Mouse (Mus musculus): ENCODE measurements around the gene Gm45808. TPM values are rescaled to one million over a fixed set of nuclear protein-coding genes. Genes with fewer than 3 reads are reported as not detected.
"Not testable (repeated sequence)": the region's sequence is repeated elsewhere in the genome, so short reads cannot be mapped to it uniquely, and the experiment has no call there.

The Gm45808 gene
- not detected in 2 replicates for polyA plus RNA-seq (2016; fragmentation: Nextera tagmentation; extraction: Ambion mirVana)

GRCm38 (mm10) chr7:45486761-45487415, at the start of gene Gm45808:
Gene Gm45808, minus strand, starts transcription at chr7:45486811.
- Histone ChIP-seq H3K36me3 (peaks cover under 1% of the 10 kb centered on the region; the same call in 1 of the 2 replicates), H3K4me3 (no peak within 1 kb of the TSS), H3K4me2 (replicated peaks) (no peak within 1 kb of the TSS), H3K4me1 (peaks cover 10% of the 10 kb centered on the region), H3K9ac (no peak within 1 kb of the TSS), H3K27me3 (no peaks in the 10 kb centered on the region), H3K9me3 (no peaks in the 10 kb centered on the region), H3K27ac (0 out of 2 replicates have a peak within 1 kb of the TSS, but pooled peaks have one; percentile 30)
- 77% methylated on average over 12 of the region's 12 CpGs for WGBS
- ATAC-seq (ENCODE audit: insufficient number of reproducible peaks, insufficient read depth, low FRiP score, low TSS enrichment): no peak

- 68% methylated on average over 1 of the region's 1 CpGs for WGBS
- Histone ChIP-seq H3K9me3 (no peaks in the 10 kb centered on the region), H3K4me1 (peaks cover 6% of the 10 kb centered on the region; the same call in 1 of the 2 replicates), H3K27me3 (peaks cover 3% of the 10 kb centered on the region; the same call in 1 of the 2 replicates), H3K4me3 (no peak overlapping the region), H3K27ac (no peak overlapping the region), H3K4me2 (replicated peaks) (no peak overlapping the region), H3K9ac (no peak overlapping the region), H3K36me3 (no peaks in the 10 kb centered on the region)
- no peak for ATAC-seq (ENCODE audit: insufficient number of reproducible peaks, insufficient read depth, low FRiP score, low TSS enrichment)
Observed at GRCm38 (mm10) chr7:45535676-45536075, 49.1 kb upstream of the Gm45808 start.

- ATAC-seq (ENCODE audit: insufficient number of reproducible peaks, insufficient read depth, low FRiP score, low TSS enrichment): no peak
- no peak overlapping the region for H3K27ac ChIP-seq
- H3K9ac ChIP-seq: no peak overlapping the region
Observed at GRCm38 (mm10) chr7:45530643-45531042, 44.0 kb upstream of the Gm45808 start.

GRCm38 (mm10) chr7:45529461-45529860, 42.9 kb upstream of the Gm45808 start:
- H3K27ac ChIP-seq: no peak overlapping the region
- H3K4me1 ChIP-seq: peaks cover 23% of the 10 kb centered on the region
- no peaks in the 10 kb centered on the region for H3K9me3 ChIP-seq
- no peaks in the 10 kb centered on the region for H3K27me3 ChIP-seq
- ATAC-seq (ENCODE audit: insufficient number of reproducible peaks, insufficient read depth, low FRiP score, low TSS enrichment): no peak
- 22% methylated on average over 6 of the region's 6 CpGs for WGBS
- H3K4me2 ChIP-seq (replicated peaks): peak overlapping the region; percentile 18; the same call in 1 of the 2 replicates
- H3K36me3 ChIP-seq: 0 out of 2 replicates have a peak, but pooled peaks cover 6% of the 10 kb centered on the region
- no peak overlapping the region for H3K4me3 ChIP-seq
- H3K9ac ChIP-seq: no peak overlapping the region

More at GRCm38 (mm10) chr7:45530643-45531042, 44.0 kb upstream of the Gm45808 start:
- Histone ChIP-seq H3K4me1 (peaks cover 13% of the 10 kb centered on the region; the same call in 1 of the 2 replicates), H3K4me2 (replicated peaks) (no peak overlapping the region), H3K9me3 (no peaks in the 10 kb centered on the region), H3K4me3 (no peak overlapping the region), H3K27me3 (no peaks in the 10 kb centered on the region), H3K36me3 (no peaks in the 10 kb centered on the region)
- 70% methylated on average over 2 of the region's 2 CpGs for WGBS

GRCm38 (mm10) chr7:45527169-45527568, 40.6 kb upstream of the Gm45808 start:
- H3K27me3 ChIP-seq; H3K9ac ChIP-seq; H3K4me3 ChIP-seq; H3K36me3 ChIP-seq; H3K9me3 ChIP-seq; H3K4me2 ChIP-seq (replicated peaks); ATAC-seq (ENCODE audit: insufficient number of reproducible peaks, insufficient read depth, low FRiP score, low TSS enrichment); H3K27ac ChIP-seq: not testable (repeated sequence)
- H3K4me1 ChIP-seq: peaks cover 34% of the 10 kb centered on the region
- 92% methylated on average over 6 of the region's 6 CpGs for WGBS

GRCm38 (mm10) chr7:45526474-45527120, 40.0 kb upstream of the Gm45808 start:
- peak overlapping the region; percentile 75 for H3K4me2 ChIP-seq (replicated peaks)
- no peak for ATAC-seq (ENCODE audit: insufficient number of reproducible peaks, insufficient read depth, low FRiP score, low TSS enrichment)
- peak overlapping the region; percentile 85; the same call in 1 of the 2 replicates for H3K9ac ChIP-seq
- H3K36me3 ChIP-seq: 0 out of 2 replicates have a peak, but pooled peaks cover 8% of the 10 kb centered on the region
- WGBS: 25% methylated on average over 7 of the region's 7 CpGs
- no peaks in the 10 kb centered on the region for H3K9me3 ChIP-seq
- peak overlapping the region; percentile 85 for H3K4me3 ChIP-seq
- H3K27ac ChIP-seq: peak overlapping the region; percentile 86
- peaks cover 34% of the 10 kb centered on the region for H3K4me1 ChIP-seq
- H3K27me3 ChIP-seq: no peaks in the 10 kb centered on the region

GRCm38 (mm10) chr7:45525809-45526473, 39.3 kb upstream of the Gm45808 start, which contains the start of the genes Ppp1r15a and Plekha4:
Gene Ppp1r15a, minus strand, starts transcription at chr7:45526268.
Gene Plekha4, plus strand, starts transcription at chr7:45526330.
- Histone ChIP-seq H3K9ac (peak within 1 kb of the TSS; percentile 85), H3K4me1 (peaks cover 37% of the 10 kb centered on the region)

GRCm38 (mm10) chr7:45524841-45525621, 38.4 kb upstream of the Gm45808 start:
- Histone ChIP-seq H3K4me3 (peak overlapping the region; percentile 85), H3K36me3 (0 out of 2 replicates have a peak, but pooled peaks cover 8% of the 10 kb centered on the region), H3K9ac (peak overlapping the region; percentile 85), H3K9me3 (no peaks in the 10 kb centered on the region), H3K4me1 (peaks cover 31% of the 10 kb centered on the region), H3K27me3 (no peaks in the 10 kb centered on the region), H3K4me2 (replicated peaks) (peak overlapping the region; percentile 75), H3K27ac (peak overlapping the region; percentile 86)
- no peak for ATAC-seq (ENCODE audit: insufficient number of reproducible peaks, insufficient read depth, low FRiP score, low TSS enrichment)
- WGBS: 26% methylated on average over 12 of the region's 12 CpGs

More at GRCm38 (mm10) chr7:45525809-45526473, 39.3 kb upstream of the Gm45808 start, which contains the start of the genes Ppp1r15a and Plekha4:
- peak; percentile 70 for ATAC-seq (ENCODE audit: insufficient number of reproducible peaks, insufficient read depth, low FRiP score, low TSS enrichment)
- H3K4me3 ChIP-seq: peak within 1 kb of the TSS; percentile 85
- peak within 1 kb of the TSS; percentile 75 for H3K4me2 ChIP-seq (replicated peaks)
- 0 out of 2 replicates have a peak, but pooled peaks cover 8% of the 10 kb centered on the region for H3K36me3 ChIP-seq
- under 1% methylated on average over 54 of the region's 54 CpGs for WGBS
- H3K9me3 ChIP-seq: no peaks in the 10 kb centered on the region
- peak within 1 kb of the TSS; percentile 86 for H3K27ac ChIP-seq
- no peaks in the 10 kb centered on the region for H3K27me3 ChIP-seq

- 82% methylated on average over 13 of the region's 13 CpGs for whole genome bisulfite sequencing
- no peak for ATAC-seq (ENCODE audit: insufficient number of reproducible peaks, insufficient read depth, low FRiP score, low TSS enrichment)
- 0 out of 2 replicates have a peak overlapping the region, but pooled peaks have one; percentile 11 for H3K27ac ChIP-seq
- peaks cover 24% of the 10 kb centered on the region for H3K4me1 ChIP-seq
- no peak overlapping the region for H3K9ac ChIP-seq
- H3K9me3 ChIP-seq: no peaks in the 10 kb centered on the region
- peak overlapping the region; percentile 18 for H3K4me3 ChIP-seq
- no peaks in the 10 kb centered on the region for H3K27me3 ChIP-seq
- 0 out of 2 replicates have a peak, but pooled peaks cover 8% of the 10 kb centered on the region for H3K36me3 ChIP-seq
- peak overlapping the region; percentile 11; the same call in 1 of the 2 replicates for H3K4me2 ChIP-seq (replicated peaks)
Observed at GRCm38 (mm10) chr7:45523678-45524170, 37.1 kb upstream of the Gm45808 start.

GRCm38 (mm10) chr7:45522957-45523676, 36.5 kb upstream of the Gm45808 start:
- Histone ChIP-seq H3K27ac (0 out of 2 replicates have a peak overlapping the region, but pooled peaks have one; percentile 0), H3K9ac (no peak overlapping the region), H3K27me3 (no peaks in the 10 kb centered on the region), H3K4me1 (peaks cover 24% of the 10 kb centered on the region), H3K9me3 (no peaks in the 10 kb centered on the region), H3K36me3 (0 out of 2 replicates have a peak, but pooled peaks cover 8% of the 10 kb centered on the region), H3K4me2 (replicated peaks) (peak overlapping the region; percentile 11; the same call in 1 of the 2 replicates), H3K4me3 (peak overlapping the region; percentile 18; the same call in 1 of the 2 replicates)
- no peak for ATAC-seq (ENCODE audit: insufficient number of reproducible peaks, insufficient read depth, low FRiP score, low TSS enrichment)
- WGBS: 68% methylated on average over 18 of the region's 18 CpGs
